Mouse (Mus musculus): ENCODE data around the gene Gm2042.
"Not testable (repeated sequence)": the region's sequence is repeated elsewhere in the genome, so short reads cannot be mapped to it uniquely, and the experiment has no call there.

Gene Gm2042

GRCm38 (mm10) chr12:87953780-87954179, at the start of gene Gm2042:
Gene Gm2042 (plus strand): TSS chr12:87954080.
- not testable (repeated sequence) for DNase-seq (ENCODE audit: low spot score in 2 of 2)

GRCm38 (mm10) chr12:87919721-87920120, 34.2 kb upstream of the Gm2042 start, which contains the start of gene Gm2035:
Gene Gm2035 (minus strand): TSS chr12:87919857.
- not testable (repeated sequence) for DNase-seq (ENCODE audit: low spot score in 2 of 2)

- not testable (repeated sequence) for DNase-seq (ENCODE audit: low spot score in 2 of 2)
Measured at GRCm38 (mm10) chr12:87984000-87984399, 30.1 kb downstream of the Gm2042 start.

- DNase-seq (ENCODE audit: low spot score in 2 of 2), result not testable (repeated sequence)
Measured at GRCm38 (mm10) chr12:88004118-88004517, 50.2 kb downstream of the Gm2042 start.

Measured in right cerebral cortex, postnatal 10 days (tissue).